Comparison of ENCODE assay signal across 8 mouse cellular contexts in genomic region chr17:72781786-72782185, GRCm38 (mm10). TPM values are rescaled to one million over a fixed set of nuclear protein-coding genes. Genes with fewer than 3 reads are reported as not detected.
DNase-seq lines count a peak whose midpoint lies in the region; ATAC-seq and TF ChIP-seq lines count a peak whose summit lies in the region.

No protein-coding gene starts in this region.

- H3K4me1 ChIP-seq in forebrain, embryonic 13.5 days, result no peaks in the 10 kb centered on the region
- H3K4me1 ChIP-seq in hindbrain, postnatal 0 days (ENCODE audit: insufficient read depth, low read length), result no peaks in the 10 kb centered on the region
- H3K4me1 ChIP-seq in midbrain, embryonic 16.5 days (ENCODE audit: control insufficient read depth, insufficient read depth, low read length), result no peaks in the 10 kb centered on the region

- no peak overlapping the region for H3K4me2 ChIP-seq in forebrain, embryonic 13.5 days
- no peak overlapping the region for H3K4me2 ChIP-seq in hindbrain, postnatal 0 days (ENCODE audit: low read depth, low read length)
- no peak overlapping the region for H3K4me2 ChIP-seq in midbrain, embryonic 16.5 days (ENCODE audit: low read length)

- peak; percentile 97 for TF ChIP-seq CTCF in hindbrain, postnatal 0 days (IDR thresholded peaks at IDR 0.05; ENCODE audit: low read depth)

- WGBS in forebrain, embryonic 13.5 days, result 22% methylated on average over 6 of the region's 6 CpGs
- WGBS in hindbrain, postnatal 0 days, result 22% methylated on average over 6 of the region's 6 CpGs
- 22% methylated on average over 6 of the region's 6 CpGs for WGBS in midbrain, embryonic 16.5 days

- H3K27me3 ChIP-seq in forebrain, embryonic 13.5 days, result no peaks in the 10 kb centered on the region
- H3K27me3 ChIP-seq in hindbrain, postnatal 0 days (ENCODE audit: insufficient read depth, low read length), result 0 out of 2 replicates have a peak, but pooled peaks cover 3% of the 10 kb centered on the region
- no peaks in the 10 kb centered on the region for H3K27me3 ChIP-seq in midbrain, embryonic 16.5 days (ENCODE audit: control insufficient read depth, insufficient read depth, low read depth, low read length)

- H3K36me3 ChIP-seq in forebrain, embryonic 13.5 days (ENCODE audit: poor library complexity, severe bottlenecking), result no peaks in the 10 kb centered on the region
- H3K36me3 ChIP-seq in hindbrain, postnatal 0 days (ENCODE audit: insufficient read depth, low read length), result no peaks in the 10 kb centered on the region
- no peaks in the 10 kb centered on the region for H3K36me3 ChIP-seq in midbrain, embryonic 16.5 days (ENCODE audit: control insufficient read depth, insufficient read depth, low read length)

- no peak overlapping the region for H3K27ac ChIP-seq in forebrain, embryonic 13.5 days
- no peak overlapping the region for H3K27ac ChIP-seq in hindbrain, postnatal 0 days
- no peak overlapping the region for H3K27ac ChIP-seq in midbrain, embryonic 16.5 days (ENCODE audit: low read length)

- no peaks in the 10 kb centered on the region for H3K9me3 ChIP-seq in forebrain, embryonic 13.5 days (replicated peaks)
- no peaks in the 10 kb centered on the region for H3K9me3 ChIP-seq in hindbrain, postnatal 0 days (ENCODE audit: low read length)
- H3K9me3 ChIP-seq in midbrain, embryonic 16.5 days (replicated peaks; ENCODE audit: control insufficient read depth, low read length, poor library complexity, severe bottlenecking), result no peaks in the 10 kb centered on the region

- peak; percentile 23 to 69 for DNase-seq in spleen, adult 18-20 months
- DNase-seq in spleen, adult 12 weeks (ENCODE audit: low spot score), result no peak
- peak; percentile 13 for DNase-seq in c-Kit-positive CD71-positive TER-119-positive erythroid progenitor cells, embryonic 14.5 days (ENCODE audit: low spot score)
- DNase-seq in hindbrain, postnatal 0 days (ENCODE audit: low spot score), result peak; percentile 88
- peak; percentile 83 to 89 for DNase-seq in left cerebral cortex, postnatal 14 days (ENCODE audit: low spot score in 2 of 2)
- DNase-seq in spleen, postnatal 4 days (ENCODE audit: low spot score in 2 of 2), result peak; percentile 39 to 71

- H3K9ac ChIP-seq in forebrain, embryonic 13.5 days, result no peak overlapping the region
- no peak overlapping the region for H3K9ac ChIP-seq in hindbrain, postnatal 0 days (replicated peaks; ENCODE audit: low read length)
- H3K9ac ChIP-seq in midbrain, embryonic 16.5 days (ENCODE audit: low read depth, low read length), result no peak overlapping the region

- ATAC-seq in forebrain, embryonic 13.5 days, result peak; percentile 80
- peak; percentile 74; the same call in 1 of the 2 replicates for ATAC-seq in hindbrain, postnatal 0 days
- ATAC-seq in midbrain, embryonic 16.5 days, result peak; percentile 82

- no peak overlapping the region for H3K4me3 ChIP-seq in forebrain, embryonic 13.5 days
- H3K4me3 ChIP-seq in hindbrain, postnatal 0 days (ENCODE audit: low read length), result no peak overlapping the region
- H3K4me3 ChIP-seq in midbrain, embryonic 16.5 days (ENCODE audit: low read depth, low read length), result no peak overlapping the region

- intact Hi-C loops in left cerebral cortex, postnatal 14 days (cut with DNase I), result loop anchor here (1.0 to 10.0 kb wide), 5 partner anchors 175 to 1227 kb away; partner anchors contain the start of gene Spdya

RNA-seq across cellular contexts. Expression of gene Ypel5, which starts 54.5 kb away (rescaled TPM):
- polyA plus RNA-seq in forebrain, embryonic 13.5 days (2015; fragmentation: Nextera tagmentation; extraction: Ambion mirVana), result 86.1 and 90.3 TPM in 2 replicates
- total RNA-seq in hindbrain, postnatal 0 days (2014; rRNA removed), result 45.1 and 47.1 TPM in 2 replicates
- polyA plus RNA-seq in hindbrain, postnatal 0 days (2015; fragmentation: Nextera tagmentation; extraction: Ambion mirVana), result 107 and 110 TPM in 2 replicates
- total RNA-seq in left cerebral cortex, postnatal 14 days (2021), result 10 to 100 TPM; 60.6 to 61.4 TPM
- 114 and 116 TPM in 2 replicates for polyA plus RNA-seq in midbrain, embryonic 16.5 days (2015; fragmentation: Nextera tagmentation; extraction: Ambion mirVana)
